Mouse (Mus musculus): ENCODE data around the gene Pradc1.
"Not testable (repeated sequence)": the region's sequence is repeated elsewhere in the genome, so short reads cannot be mapped to it uniquely, and the experiment has no call there.

Pradc1 gene

DNA sequence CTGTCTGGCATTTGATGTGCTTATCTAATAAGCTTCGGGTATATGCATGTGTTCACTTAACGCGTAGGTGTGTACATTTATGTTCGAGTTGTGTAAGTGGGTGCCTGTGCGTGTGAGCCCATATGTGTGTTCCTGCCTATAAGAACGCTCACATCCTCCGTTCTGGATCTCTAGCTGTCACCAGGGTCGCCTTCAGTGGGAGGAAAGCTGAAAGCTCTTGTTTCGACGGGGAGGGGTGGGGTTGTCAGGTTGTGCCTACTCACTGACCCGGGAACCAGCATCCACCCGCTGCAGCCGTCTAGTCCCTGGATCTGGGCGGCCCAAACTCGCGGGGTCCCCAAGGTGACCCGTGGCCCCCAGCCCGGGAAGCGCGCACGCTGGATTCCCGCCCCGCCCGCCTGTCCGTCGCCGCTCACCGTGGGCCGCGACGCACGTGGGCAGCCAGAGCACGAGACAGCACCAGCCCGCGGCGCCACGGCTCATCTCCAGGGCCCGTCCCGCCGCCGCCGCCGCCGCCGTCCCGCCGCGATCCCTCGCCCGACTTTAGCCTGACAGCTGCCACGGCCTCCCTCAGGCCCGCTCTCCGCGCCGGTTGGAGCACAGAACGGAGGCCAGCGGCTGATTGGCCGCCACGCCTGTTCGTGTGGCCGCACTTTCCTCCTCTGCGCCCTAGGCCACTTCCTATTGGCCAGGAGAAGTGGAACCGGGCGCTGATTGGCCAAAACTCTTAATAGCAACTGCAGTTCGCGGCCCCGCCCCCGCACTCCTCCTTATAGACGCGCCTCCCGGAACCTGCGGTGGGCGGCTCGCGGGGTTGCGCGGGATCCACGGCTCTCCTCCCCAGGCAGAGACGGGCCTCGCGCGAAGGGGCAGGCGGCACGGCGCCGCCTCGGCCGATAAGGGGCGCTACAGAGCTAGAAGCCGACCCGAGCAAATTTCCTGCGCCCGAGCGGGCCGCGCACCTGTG lies 790 bp downstream of the Pradc1 start, which contains the start of gene Cct7:
Cct7 (plus strand) TSS at position 818 of the 967 bp plus-strand sequence.
- DNase-seq (ENCODE audit: low spot score in 2 of 2) = peak; percentile 97

- not testable (repeated sequence) for DNase-seq (ENCODE audit: low spot score in 2 of 2)
These were observed 1.6 kb downstream of the Pradc1 start for GRCm38 (mm10) chr6:85450140-85450539.

GRCm38 (mm10) chr6:85447351-85447750 lies 4.4 kb downstream of the Pradc1 start:
- no peak for DNase-seq (ENCODE audit: low spot score in 2 of 2)

DNA sequence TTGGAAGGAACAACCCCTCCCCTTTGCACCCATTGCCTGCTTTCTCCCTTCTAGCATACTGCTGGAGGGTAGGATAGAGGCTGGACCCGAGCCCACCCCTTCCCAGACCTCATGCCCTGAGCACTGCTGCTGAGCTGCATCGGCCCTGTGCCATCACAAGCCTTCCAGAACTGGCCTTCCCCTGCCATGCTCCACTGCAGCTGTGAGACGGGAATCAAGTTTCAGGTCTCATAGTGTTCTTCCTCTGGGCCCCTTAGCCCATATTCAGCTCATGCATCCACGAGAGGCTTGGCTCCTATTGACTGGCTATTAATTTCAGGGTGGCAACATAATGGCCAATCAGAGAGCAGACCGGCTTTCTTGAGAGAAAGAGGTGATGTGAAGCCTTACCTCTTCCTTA lies 6.5 kb downstream of the Pradc1 start:
- no peak for DNase-seq (ENCODE audit: low spot score in 2 of 2)

DNA sequence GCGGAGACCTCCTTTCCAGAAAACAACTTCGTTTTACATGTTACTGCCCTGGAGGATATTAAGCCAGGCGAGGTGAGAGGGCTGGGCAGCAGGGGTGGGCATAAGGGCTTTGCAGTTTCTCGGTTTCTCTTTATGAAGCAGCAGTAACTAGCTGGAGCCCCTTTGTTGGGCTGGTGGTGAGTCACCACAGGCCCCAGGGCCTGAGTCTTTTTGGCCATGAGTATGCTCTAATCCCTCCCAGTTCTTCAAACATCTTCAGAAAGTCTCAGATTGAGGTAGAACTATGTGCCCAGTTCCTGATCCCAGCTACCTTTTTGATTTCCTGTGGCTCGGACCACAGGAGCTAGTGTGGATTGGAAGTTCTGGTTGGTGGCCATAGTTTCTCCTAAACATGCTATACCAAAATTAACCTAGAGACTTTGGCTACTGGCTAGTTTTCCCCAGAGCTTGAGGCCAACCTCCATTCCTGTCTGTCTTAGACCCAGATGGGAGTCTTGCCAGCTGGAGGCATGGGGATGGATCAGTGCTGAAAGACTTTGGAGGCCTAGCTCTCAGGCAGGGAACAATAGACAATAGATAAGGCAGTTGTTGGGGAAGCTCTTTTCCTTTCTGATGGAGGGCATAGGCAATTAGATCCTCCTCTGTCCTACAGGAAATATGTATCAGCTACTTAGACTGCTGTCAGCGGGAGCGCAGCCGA lies 7.4 kb downstream of the Pradc1 start:
- no peak for DNase-seq (ENCODE audit: low spot score in 2 of 2)

DNA sequence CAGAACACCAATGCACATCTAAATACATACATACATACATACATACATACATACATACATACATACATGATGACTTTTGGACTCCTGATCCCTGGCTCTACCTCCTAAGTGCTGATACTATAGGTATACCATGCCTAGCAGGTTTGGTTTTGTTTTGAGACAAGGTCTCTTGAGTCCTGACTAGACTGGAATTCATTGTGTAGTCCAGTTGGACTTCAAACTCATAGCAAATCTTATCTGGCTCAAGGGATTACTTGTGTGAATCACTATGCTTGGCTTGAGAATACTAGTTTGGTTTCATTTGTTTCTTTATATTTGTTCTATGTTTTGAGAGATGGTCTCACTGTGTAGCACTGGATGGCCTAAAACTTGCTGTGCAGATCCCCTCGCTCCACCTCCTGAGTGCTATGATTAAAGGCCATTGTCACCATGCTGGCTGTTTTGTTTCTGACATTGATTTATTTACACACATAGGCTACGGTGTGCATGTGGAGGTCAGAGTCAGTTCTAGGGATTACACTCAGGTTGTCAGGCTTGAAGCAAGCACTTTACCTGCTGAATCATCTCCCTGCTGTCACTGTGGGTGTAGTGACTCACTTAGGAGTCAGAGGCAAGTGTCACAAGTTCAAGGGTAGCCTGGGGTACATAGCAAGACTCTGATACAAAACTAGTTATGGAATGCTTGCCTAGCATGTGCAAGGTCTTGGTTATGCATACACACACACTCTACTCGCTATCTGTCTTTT lies 8.1 kb downstream of the Pradc1 start:
- DNase-seq (ENCODE audit: low spot score in 2 of 2) = no peak

DNA sequence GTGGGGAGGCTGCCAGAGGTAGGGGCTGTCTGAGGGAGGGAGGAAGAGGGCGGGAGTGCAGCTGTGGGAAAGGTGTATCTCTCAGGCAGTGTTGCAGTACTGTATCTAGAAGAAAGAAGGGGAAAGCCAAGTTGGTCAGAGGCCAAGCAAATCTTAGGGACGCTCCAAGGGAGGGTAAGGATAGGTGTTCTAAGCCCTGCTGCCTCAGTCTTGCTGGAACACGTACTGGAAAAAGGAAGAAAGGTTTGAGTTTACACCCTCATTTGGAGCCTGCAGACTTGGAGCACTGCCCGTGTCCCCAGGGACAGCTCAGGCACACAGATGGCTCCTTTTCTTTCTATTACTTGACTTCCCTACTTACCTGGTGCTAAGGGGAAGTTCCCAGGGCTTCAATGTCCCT lies 10.6 kb downstream of the Pradc1 start:
- no peak for DNase-seq (ENCODE audit: low spot score in 2 of 2)

DNA sequence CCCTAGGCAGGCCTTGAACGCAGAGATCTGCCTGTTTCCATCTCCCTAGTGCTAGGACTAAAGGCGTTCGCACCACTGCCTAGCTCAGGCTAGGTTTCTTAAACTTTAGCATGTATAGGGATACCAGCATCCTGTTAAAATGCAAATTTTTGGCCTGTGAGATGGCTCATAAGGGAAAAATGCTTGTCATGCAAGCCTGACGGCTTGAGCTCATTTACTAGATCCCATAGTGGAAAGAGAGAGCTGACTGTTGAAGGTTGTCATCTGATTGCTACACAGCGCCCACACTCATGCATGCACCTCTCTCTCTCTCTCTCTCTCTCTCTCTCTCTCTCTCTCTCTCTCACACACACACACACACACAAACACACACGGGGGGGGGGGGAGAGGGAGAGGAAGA lies 15.1 kb downstream of the Pradc1 start:
- DNase-seq (ENCODE audit: low spot score in 2 of 2) = no peak

- no peak for DNase-seq (ENCODE audit: low spot score in 2 of 2)
These were observed 15.6 kb downstream of the Pradc1 start for GRCm38 (mm10) chr6:85436204-85436603.

- DNase-seq (ENCODE audit: low spot score in 2 of 2) = no peak
These were observed 17.9 kb downstream of the Pradc1 start for GRCm38 (mm10) chr6:85433865-85434264.

DNA sequence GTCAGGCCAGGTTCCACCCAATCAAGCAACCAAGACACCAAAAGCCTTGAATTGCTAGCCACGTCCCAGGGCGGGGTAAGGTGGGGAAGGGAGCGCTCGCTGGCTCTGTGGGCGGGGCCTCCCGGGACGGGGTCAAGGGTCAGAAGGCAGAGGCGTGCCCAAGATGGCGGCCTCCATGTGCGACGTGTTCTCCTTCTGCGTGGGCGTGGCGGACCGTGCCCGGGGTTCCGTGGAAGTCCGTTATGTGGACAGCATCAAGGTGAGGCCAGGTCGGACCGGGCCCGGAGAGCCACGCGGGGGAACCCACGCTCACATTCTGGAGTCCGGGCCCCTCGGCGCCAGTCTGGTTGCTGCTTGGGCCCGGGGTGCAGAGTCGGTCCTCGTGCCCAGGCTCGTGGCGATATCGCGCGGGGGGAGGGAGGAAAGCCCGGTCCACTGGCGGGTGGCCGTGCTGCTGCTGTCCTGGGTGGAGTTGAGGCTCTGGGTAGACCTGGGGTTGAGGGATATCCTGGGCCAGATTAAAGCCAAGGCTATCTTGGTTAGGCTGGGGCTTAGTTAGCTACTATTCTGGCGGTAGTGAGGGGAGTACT lies 19.8 kb downstream of the Pradc1 start, which contains the start of gene Smyd5:
Smyd5 (plus strand) TSS at position 148 of the 590 bp plus-strand sequence.
- peak; percentile 67 to 83 for DNase-seq (ENCODE audit: low spot score in 2 of 2)

DNA sequence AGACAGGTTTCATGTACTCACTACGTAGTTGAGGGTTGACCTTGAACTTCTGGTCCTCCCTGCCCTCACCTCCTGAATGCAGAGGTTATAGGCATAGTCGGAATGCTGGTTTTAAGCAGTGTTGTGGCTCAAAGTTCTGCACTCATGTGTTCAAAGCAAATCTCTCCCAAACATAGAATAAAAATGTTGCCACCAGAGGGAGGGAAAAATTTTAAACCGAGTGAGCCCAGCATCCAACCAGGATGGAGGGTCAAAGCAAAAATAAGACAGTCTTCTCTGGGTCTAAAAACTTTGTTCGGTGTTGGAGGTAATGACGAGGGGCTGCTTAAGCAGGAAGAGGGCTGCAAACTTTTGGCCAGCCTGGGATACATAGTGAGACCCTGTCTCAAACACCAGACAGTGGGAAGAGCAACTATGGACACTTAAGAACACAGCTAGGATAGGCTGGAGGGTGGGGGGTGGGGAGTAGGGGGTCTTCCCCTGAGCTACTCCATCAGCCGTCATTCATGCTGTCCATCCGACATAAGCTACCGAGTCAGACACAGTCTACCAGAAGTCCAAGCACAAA lies 20.4 kb downstream of the Pradc1 start:
- DNase-seq (ENCODE audit: low spot score in 2 of 2) = no peak

- no peak for DNase-seq (ENCODE audit: low spot score in 2 of 2)
These were observed 27.9 kb downstream of the Pradc1 start, which contains the start of gene Noto for GRCm38 (mm10) chr6:85423836-85424379. TSS of gene Noto (plus strand) at chr6:85423886.

GRCm38 (mm10) chr6:85419150-85419549 lies 32.6 kb downstream of the Pradc1 start:
- DNase-seq (ENCODE audit: low spot score in 2 of 2) = no peak

DNA sequence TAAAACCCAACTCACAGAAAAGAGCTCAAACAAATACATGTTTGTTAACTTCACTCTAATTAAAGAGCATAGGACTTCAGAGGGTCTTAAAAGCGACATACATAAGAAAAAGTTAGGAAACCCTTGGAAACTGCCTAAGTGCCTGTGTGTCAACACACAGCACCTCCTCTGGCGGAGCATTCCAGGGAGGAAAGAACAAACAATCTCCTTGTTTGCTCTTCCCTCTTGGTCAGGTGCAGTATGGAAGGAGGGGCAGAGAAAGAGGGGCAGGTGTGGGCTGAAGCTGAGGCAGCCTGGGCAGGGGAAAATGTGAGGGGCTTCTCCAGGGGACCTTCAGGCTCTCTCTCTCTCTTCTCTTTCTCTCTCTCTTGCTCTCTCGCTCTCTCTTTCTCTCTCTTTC lies 35.9 kb downstream of the Pradc1 start:
- no peak for DNase-seq (ENCODE audit: low spot score in 2 of 2)

GRCm38 (mm10) chr6:85410771-85411273 lies 40.9 kb downstream of the Pradc1 start:
- DNase-seq (ENCODE audit: low spot score in 2 of 2) = no peak

DNA sequence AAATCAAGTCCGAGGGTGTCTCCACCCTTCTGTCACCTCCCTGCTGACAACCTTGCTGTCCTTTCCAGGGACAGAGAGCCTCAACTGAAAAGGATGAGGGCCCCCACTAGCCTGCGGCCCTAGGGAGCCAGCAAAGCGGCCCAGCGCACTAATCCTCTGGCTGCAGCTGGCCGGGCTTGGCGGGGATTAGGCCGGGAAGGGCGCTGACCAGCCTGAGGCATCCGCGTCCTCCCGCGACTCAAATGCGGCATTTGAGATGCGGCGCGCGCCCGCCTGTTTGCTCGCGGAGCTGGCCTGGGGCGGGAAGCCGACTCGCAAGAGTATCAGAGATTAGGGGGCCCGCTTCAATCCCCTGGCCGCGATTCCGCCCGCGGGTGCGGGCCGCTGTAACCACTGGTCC lies 42.8 kb downstream of the Pradc1 start:
- no peak for DNase-seq (ENCODE audit: low spot score in 2 of 2)

DNA sequence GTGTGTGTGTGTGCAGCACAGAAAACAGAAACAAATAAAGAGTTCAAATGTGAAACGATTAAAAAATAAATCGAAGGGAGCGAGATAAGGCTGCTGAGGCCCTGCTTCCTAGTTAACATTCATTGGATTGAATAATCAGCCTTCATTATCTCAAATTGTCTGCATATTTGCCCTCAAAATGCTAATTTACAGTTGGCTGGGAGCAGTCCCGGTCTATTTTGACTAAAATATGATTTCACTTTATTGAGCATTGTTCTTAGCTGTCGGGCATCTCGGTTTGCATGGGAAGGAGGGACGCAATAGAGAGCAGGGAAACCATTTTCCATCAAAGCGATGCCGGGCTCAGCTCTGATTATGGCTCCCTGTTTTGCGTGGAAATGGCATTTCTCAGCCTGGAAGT lies 48.7 kb downstream of the Pradc1 start:
- no peak for DNase-seq (ENCODE audit: low spot score in 2 of 2)

GRCm38 (mm10) chr6:85402613-85403012 lies 49.2 kb downstream of the Pradc1 start:
- DNase-seq (ENCODE audit: low spot score in 2 of 2) = no peak

- DNase-seq (ENCODE audit: low spot score in 2 of 2) = no peak
These were observed 52.1 kb downstream of the Pradc1 start for GRCm38 (mm10) chr6:85399715-85400114.

DNA sequence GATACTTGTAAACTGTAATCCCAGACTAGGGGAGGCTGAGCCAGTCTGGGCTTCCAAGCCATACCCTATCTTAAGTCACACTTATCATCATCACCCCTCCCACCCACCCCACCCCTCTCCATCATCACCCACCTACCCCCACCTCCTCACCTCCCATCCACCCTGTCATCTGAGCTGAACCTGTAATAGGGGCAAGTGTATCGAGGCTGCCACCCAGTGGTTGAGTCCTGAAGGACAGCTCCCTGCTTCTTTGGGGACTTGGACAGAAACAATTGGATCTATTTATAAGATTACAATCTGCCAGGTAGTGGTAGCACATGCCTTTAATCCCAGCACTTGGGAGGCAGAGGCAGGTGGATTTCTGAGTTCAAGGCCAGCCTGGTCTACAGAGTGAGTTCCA lies 54.6 kb downstream of the Pradc1 start:
- DNase-seq (ENCODE audit: low spot score in 2 of 2) = peak in 1 of 2 experiments; percentile 21
